Mouse (Mus musculus) kidney, adult 18-20 months (tissue): ENCODE results near the gene Sac3d1.

Source experiments
- DNase-seq: peaks from one replicate; pipeline ENCODE4 v3.0.0; 2021

Gene Sac3d1

DNA sequence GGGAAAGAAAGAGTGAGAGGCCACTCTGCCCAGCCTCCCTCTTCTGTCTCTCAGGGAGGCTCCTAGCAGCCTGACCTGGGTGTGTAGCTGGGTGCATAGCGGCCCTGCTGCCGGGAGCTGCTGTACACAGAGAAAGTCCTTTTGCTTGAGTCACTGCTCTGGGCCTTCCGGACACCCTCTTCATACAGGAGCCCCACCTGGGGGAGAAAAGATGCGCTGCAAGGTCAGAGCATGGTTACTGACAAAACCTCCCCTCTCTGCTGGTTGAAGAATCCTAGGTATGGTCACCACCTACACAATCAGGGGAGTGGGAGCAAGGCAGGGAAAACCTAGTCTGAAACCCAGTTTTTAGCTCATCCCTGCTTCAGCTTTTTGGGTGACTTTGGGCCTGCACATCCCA, 49.5 kb downstream of the Sac3d1 start:
- DNase-seq = no peak

DNA sequence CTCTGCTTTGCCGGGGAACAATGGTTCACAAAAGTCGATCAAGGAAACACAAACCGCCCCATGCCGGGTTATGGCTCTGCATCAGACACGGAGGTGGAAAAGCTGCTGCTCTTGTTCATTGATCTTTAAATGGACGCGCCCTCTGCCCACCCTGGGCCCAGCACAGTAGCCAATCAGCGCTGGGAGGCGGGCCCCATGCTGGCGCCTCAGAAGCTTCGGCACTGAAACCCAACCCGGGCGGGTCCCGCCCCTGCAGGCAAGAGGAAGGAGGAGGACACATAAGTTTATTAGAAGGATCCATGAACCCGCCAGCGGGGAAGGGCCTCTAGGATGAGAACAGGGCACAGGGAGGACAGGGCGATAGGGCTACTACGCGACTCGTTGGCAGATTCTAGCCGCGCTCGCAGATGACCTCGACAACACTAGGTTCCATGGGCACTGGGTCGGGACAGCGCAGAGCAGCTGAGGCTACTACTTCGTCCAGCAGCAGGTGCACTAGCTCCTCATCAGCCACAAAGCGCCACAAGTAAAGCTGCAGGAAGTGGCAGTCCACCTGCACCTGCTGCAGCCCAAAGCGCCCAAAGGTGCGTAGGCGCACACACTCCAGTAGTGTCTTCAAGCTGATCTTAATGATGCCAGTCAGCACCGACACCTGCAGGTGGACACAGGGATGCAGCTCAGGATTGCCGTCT, 50.6 kb downstream of the Sac3d1 start, which contains the start of gene Tm7sf2:
Gene Tm7sf2, minus strand, starts transcription at position 650 of the 692 bp plus-strand sequence.
- DNase-seq = peak; percentile 90

DNA sequence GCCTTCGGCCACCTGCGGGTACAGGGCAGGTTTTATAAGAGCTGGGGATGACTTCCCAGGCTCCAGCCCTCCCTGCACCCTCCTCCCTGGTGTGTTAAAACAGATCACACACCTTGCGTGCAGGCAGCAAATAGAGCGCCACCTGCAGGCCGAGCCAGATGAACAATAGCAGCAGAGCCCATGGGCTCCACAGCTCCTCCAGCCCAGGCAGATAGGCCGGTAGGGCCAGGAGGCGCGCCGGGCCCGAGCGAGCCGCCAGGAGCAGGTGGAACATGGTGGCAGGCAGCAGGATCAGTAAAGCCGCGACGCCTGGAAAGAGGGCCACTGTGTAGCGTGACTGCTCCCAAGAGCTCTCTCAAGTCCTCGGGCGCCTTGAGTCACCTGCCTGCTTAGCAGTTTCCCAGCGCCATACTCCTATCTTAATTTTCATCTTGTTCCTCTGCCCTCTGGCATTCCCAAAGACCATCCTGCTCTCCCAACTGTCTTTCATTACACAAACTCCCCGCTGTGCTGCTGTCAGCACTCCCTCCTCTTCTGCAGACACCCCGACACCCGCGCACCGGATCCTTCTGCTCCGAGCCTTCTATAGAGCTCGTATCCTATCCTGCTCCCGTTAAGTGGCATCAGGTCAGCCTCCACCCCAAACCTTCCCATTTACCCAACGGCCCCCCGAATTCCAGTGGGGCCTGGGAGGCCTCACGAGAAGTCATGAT, 51.3 kb downstream of the Sac3d1 start:
- peak; percentile 81 for DNase-seq

DNA sequence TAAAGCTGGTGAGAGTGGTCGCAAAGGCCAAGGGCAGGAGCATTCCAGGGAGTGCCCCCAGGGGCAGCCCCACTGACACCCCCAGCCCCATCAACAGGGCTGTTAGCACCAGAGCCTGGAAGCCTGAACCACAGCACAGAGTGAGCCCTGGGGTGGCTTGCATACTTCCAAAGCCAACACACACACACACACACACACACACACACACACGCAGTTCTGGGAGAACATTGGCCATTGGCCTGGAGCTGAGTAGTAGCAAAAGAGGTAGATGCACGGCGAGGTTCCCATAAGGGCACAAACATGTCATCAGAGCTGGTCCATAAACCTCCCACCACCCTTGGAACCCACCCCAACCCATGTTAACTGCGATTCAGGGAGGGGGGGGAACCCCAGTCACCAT, 51.9 kb downstream of the Sac3d1 start:
- no peak for DNase-seq
